Mouse (Mus musculus): Measurements from ENCODE around the gene Nup210. TPM values are rescaled to one million over a fixed set of nuclear protein-coding genes. Genes with fewer than 3 reads are reported as not detected.

Nup210 gene
- total and polyA plus RNA-seq, 2 experiments from 2014 or later = 12.5 to 52.6 TPM

DNA sequence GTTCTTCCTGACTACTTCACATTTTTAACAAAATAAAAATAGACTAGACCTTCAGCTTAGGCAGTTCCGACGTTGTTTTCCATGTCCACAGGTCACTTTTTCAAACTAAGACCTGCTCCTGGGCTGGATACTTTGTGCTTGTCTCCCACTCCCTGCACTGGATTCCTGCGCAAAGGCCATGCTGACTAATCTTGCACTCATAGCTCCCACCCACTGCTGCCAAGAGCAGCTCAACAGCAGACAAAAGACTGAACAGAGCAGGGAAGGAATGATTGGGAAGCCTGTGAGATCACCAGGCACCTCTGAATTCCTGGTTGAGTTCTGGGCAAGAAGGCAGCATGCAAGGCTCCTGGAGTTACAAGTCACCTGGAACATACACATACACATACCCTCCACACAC is 119.6 kb downstream of the Nup210 start:
- Histone ChIP-seq H3K27ac (ENCODE audit: low read depth, low read length) (no peak overlapping the region), H3K9ac (no peak overlapping the region), H3K36me3 (ENCODE audit: insufficient read depth) (no peaks in the 10 kb centered on the region), H3K27me3 (ENCODE audit: insufficient read depth, low read length) (no peaks in the 10 kb centered on the region), H3K4me3 (ENCODE audit: low read depth, low read length) (no peak overlapping the region), H3K9me3 (ENCODE audit: low read length) (no peaks in the 10 kb centered on the region), H3K4me2 (ENCODE audit: low read depth) (no peak overlapping the region), H3K4me1 (ENCODE audit: insufficient read depth) (no peaks in the 10 kb centered on the region)
- 93% methylated on average over 3 of the region's 3 CpGs for WGBS
- no peak for TF ChIP-seq CTCF (IDR thresholded peaks at IDR 0.05; ENCODE audit: low read depth)
- ATAC-seq = no peak
- DNase-seq = no peak

GRCm38 (mm10) chr6:90996181-90996580 is 120.4 kb downstream of the Nup210 start:
- Histone ChIP-seq H3K27ac (ENCODE audit: low read depth, low read length) (no peak overlapping the region), H3K9me3 (ENCODE audit: low read length) (no peaks in the 10 kb centered on the region), H3K4me1 (ENCODE audit: insufficient read depth) (no peaks in the 10 kb centered on the region), H3K4me2 (ENCODE audit: low read depth) (no peak overlapping the region), H3K36me3 (ENCODE audit: insufficient read depth) (no peaks in the 10 kb centered on the region), H3K27me3 (ENCODE audit: insufficient read depth, low read length) (no peaks in the 10 kb centered on the region), H3K4me3 (ENCODE audit: low read depth, low read length) (no peak overlapping the region), H3K9ac (no peak overlapping the region)
- no peak for TF ChIP-seq CTCF (IDR thresholded peaks at IDR 0.05; ENCODE audit: low read depth)
- ATAC-seq = no peak
- no peak for DNase-seq
- WGBS = 91% methylated on average over 2 of the region's 2 CpGs

GRCm38 (mm10) chr6:90988648-90989317 is 127.8 kb downstream of the Nup210 start, which contains the start of gene Iqsec1:
TSS of gene Iqsec1 (minus strand) at chr6:90988685.
- peak within 1 kb of the TSS; percentile 64; the same call in 1 of the 2 replicates for H3K27ac ChIP-seq (ENCODE audit: low read depth, low read length)
- peak; percentile 92 for DNase-seq
- no peaks in the 10 kb centered on the region for H3K9me3 ChIP-seq (ENCODE audit: low read length)
- no peaks in the 10 kb centered on the region for H3K36me3 ChIP-seq (ENCODE audit: insufficient read depth)
- under 1% methylated on average over 26 of the region's 39 CpGs for WGBS
- peak within 1 kb of the TSS; percentile 66 for H3K9ac ChIP-seq
- peak; percentile 91 for ATAC-seq
- peak within 1 kb of the TSS; percentile 98 for H3K4me2 ChIP-seq (ENCODE audit: low read depth)
- no peaks in the 10 kb centered on the region for H3K27me3 ChIP-seq (ENCODE audit: insufficient read depth, low read length)
- 0 out of 2 replicates have a peak, but pooled peaks cover 4% of the 10 kb centered on the region for H3K4me1 ChIP-seq (ENCODE audit: insufficient read depth)
- H3K4me3 ChIP-seq (ENCODE audit: low read depth, low read length) = peak within 1 kb of the TSS; percentile 75
- peak; percentile 69 for TF ChIP-seq CTCF (IDR thresholded peaks at IDR 0.05; ENCODE audit: low read depth)

DNA sequence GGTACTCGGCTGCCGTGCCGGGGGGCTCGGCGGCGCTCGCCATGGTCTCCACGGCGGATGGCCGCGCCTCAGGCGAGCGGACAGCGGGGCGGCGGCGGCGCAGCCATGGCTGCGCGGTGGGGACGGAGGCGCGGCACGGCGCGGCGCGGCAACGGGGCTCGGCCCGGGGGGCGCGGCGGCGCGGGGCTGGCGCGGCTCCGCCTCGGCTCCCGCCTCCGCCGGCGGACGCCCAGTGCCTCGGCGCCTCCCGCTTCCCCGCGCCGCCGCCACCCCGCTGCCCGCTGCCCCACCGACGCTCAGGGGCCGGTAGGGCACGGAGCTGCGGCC is 128.4 kb downstream of the Nup210 start:
- peak overlapping the region; percentile 66 for H3K9ac ChIP-seq
- H3K36me3 ChIP-seq (ENCODE audit: insufficient read depth) = no peaks in the 10 kb centered on the region
- H3K27ac ChIP-seq (ENCODE audit: low read depth, low read length) = peak overlapping the region; percentile 64; the same call in 1 of the 2 replicates
- ATAC-seq (peak; percentile 32), DNase-seq (no peak)
- peak overlapping the region; percentile 98 for H3K4me2 ChIP-seq (ENCODE audit: low read depth)
- H3K9me3 ChIP-seq (ENCODE audit: low read length) = no peaks in the 10 kb centered on the region
- under 1% methylated on average over 40 of the region's 59 CpGs for WGBS
- TF ChIP-seq CTCF (IDR thresholded peaks at IDR 0.05; ENCODE audit: low read depth) = no peak
- 0 out of 2 replicates have a peak, but pooled peaks cover 4% of the 10 kb centered on the region for H3K4me1 ChIP-seq (ENCODE audit: insufficient read depth)
- peak overlapping the region; percentile 75 for H3K4me3 ChIP-seq (ENCODE audit: low read depth, low read length)
- H3K27me3 ChIP-seq (ENCODE audit: insufficient read depth, low read length) = no peaks in the 10 kb centered on the region

GRCm38 (mm10) chr6:90987561-90988298 is 128.9 kb downstream of the Nup210 start:
- Histone ChIP-seq H3K4me3 (ENCODE audit: low read depth, low read length) (peak overlapping the region; percentile 75), H3K9ac (peak overlapping the region; percentile 66), H3K27me3 (ENCODE audit: insufficient read depth, low read length) (no peaks in the 10 kb centered on the region), H3K9me3 (ENCODE audit: low read length) (no peaks in the 10 kb centered on the region), H3K36me3 (ENCODE audit: insufficient read depth) (no peaks in the 10 kb centered on the region), H3K27ac (ENCODE audit: low read depth, low read length) (peak overlapping the region; percentile 64; the same call in 1 of the 2 replicates), H3K4me2 (ENCODE audit: low read depth) (peak overlapping the region; percentile 98), H3K4me1 (ENCODE audit: insufficient read depth) (0 out of 2 replicates have a peak, but pooled peaks cover 4% of the 10 kb centered on the region)
- peak; percentile 12 for ATAC-seq
- 3% methylated on average over 69 of the region's 76 CpGs for WGBS
- no peak for TF ChIP-seq CTCF (IDR thresholded peaks at IDR 0.05; ENCODE audit: low read depth)
- peak; percentile 49 for DNase-seq

- no peaks in the 10 kb centered on the region for H3K27me3 ChIP-seq (ENCODE audit: insufficient read depth, low read length)
- H3K36me3 ChIP-seq (ENCODE audit: insufficient read depth) = no peaks in the 10 kb centered on the region
- TF ChIP-seq CTCF (IDR thresholded peaks at IDR 0.05; ENCODE audit: low read depth) = no peak
- H3K9me3 ChIP-seq (ENCODE audit: low read length) = no peaks in the 10 kb centered on the region
- no peak overlapping the region for H3K9ac ChIP-seq
- H3K4me1 ChIP-seq (ENCODE audit: insufficient read depth) = 0 out of 2 replicates have a peak, but pooled peaks cover 4% of the 10 kb centered on the region
- no peak overlapping the region for H3K4me2 ChIP-seq (ENCODE audit: low read depth)
- DNase-seq (no peak), ATAC-seq (no peak)
- no peak overlapping the region for H3K27ac ChIP-seq (ENCODE audit: low read depth, low read length)
- no peak overlapping the region for H3K4me3 ChIP-seq (ENCODE audit: low read depth, low read length)
- 60% methylated on average over 3 of the region's 3 CpGs for whole genome bisulfite sequencing
Observed at GRCm38 (mm10) chr6:90984101-90984500, 132.5 kb downstream of the Nup210 start.

GRCm38 (mm10) chr6:90974279-90974678 is 142.3 kb downstream of the Nup210 start:
- Histone ChIP-seq H3K9me3 (ENCODE audit: low read length) (no peaks in the 10 kb centered on the region), H3K27ac (ENCODE audit: low read depth, low read length) (no peak overlapping the region), H3K9ac (no peak overlapping the region), H3K36me3 (ENCODE audit: insufficient read depth) (no peaks in the 10 kb centered on the region), H3K27me3 (ENCODE audit: insufficient read depth, low read length) (no peaks in the 10 kb centered on the region), H3K4me2 (ENCODE audit: low read depth) (no peak overlapping the region), H3K4me3 (ENCODE audit: low read depth, low read length) (no peak overlapping the region), H3K4me1 (ENCODE audit: insufficient read depth) (0 out of 2 replicates have a peak, but pooled peaks cover 4% of the 10 kb centered on the region)
- DNase-seq (peak; percentile 63), ATAC-seq (peak; percentile 90)
- TF ChIP-seq CTCF (IDR thresholded peaks at IDR 0.05; ENCODE audit: low read depth) = no peak
- 66% methylated on average over 2 of the region's 2 CpGs for WGBS

All from forebrain, postnatal 0 days (tissue).